Mouse (Mus musculus): ENCODE results near the gene Hhatl. TPM values are rescaled to one million over a fixed set of nuclear protein-coding genes. Genes with fewer than 3 reads are reported as not detected.
A peak's percentile ranks its signal among the peaks of the same experiment; 100 is the strongest.

Gene Hhatl
- 0.05 TPM in 1 of 2 replicates, not detected in the other for polyA plus RNA-seq (2012; rRNA removed)
- not detected in 2 replicates for polyA plus RNA-seq (2014; fragmentation: Nextera tagmentation; extraction: Ambion mirVana)

GRCm38 (mm10) chr9:121791757-121792521 lies at the start of gene Hhatl:
TSS of gene Hhatl (minus strand) at chr9:121792507.
- Histone ChIP-seq H3K9ac (replicated peaks) (no peak within 1 kb of the TSS), H3K27ac (no peak within 1 kb of the TSS), H3K4me3 (ENCODE audit: insufficient read depth in 1 of 2, low read depth in 2 of 2, low read length in 2 of 2) (no peak within 1 kb of the TSS), H3K9me3 (ENCODE audit: control insufficient read depth, low read length) (no peaks in the 10 kb centered on the region), H3K4me2 (ENCODE audit: low read depth) (no peak within 1 kb of the TSS), H3K36me3 (replicated peaks; ENCODE audit: control insufficient read depth, insufficient read depth, low read depth) (no peaks in the 10 kb centered on the region), H3K27me3 (ENCODE audit: control insufficient read depth, insufficient read depth, low read length) (no peaks in the 10 kb centered on the region), H3K4me1 (replicated peaks; ENCODE audit: control insufficient read depth in 2 of 2, insufficient read depth in 2 of 2, low read length in 1 of 2) (no peaks in the 10 kb centered on the region)
- ATAC-seq (ENCODE audit: insufficient read depth), result no peak
- no peak for TF ChIP-seq EP300 (IDR thresholded peaks at IDR 0.05; ENCODE audit: low read depth)
- TF ChIP-seq CTCF (IDR thresholded peaks at IDR 0.05; ENCODE audit: low read depth), result no peak
- DNase-seq (ENCODE audit: low read depth in 3 of 3, low spot score in 3 of 3), result no peak
- 49% methylated on average over 24 of the region's 24 CpGs for WGBS (ENCODE audit: insufficient replicate concordance)

GRCm38 (mm10) chr9:121839622-121839965 lies 47.3 kb upstream of the Hhatl start:
- Histone ChIP-seq H3K4me3 (ENCODE audit: insufficient read depth in 1 of 2, low read depth in 2 of 2, low read length in 2 of 2) (peak overlapping the region in 1 of 2 experiments; percentile 19; a peak in 1 of 4 replicates), H3K4me2 (ENCODE audit: low read depth) (peak overlapping the region; percentile 58), H3K27ac (no peak overlapping the region), H3K9me3 (ENCODE audit: control insufficient read depth, low read length) (no peaks in the 10 kb centered on the region), H3K27me3 (ENCODE audit: control insufficient read depth, insufficient read depth, low read length) (peaks cover 8% of the 10 kb centered on the region; the same call in 1 of the 2 replicates), H3K9ac (replicated peaks) (no peak overlapping the region), H3K36me3 (replicated peaks; ENCODE audit: control insufficient read depth, insufficient read depth, low read depth) (no peaks in the 10 kb centered on the region), H3K4me1 (replicated peaks; ENCODE audit: control insufficient read depth in 2 of 2, insufficient read depth in 2 of 2, low read length in 1 of 2) (no peaks in the 10 kb centered on the region)
- DNase-seq (ENCODE audit: low read depth in 3 of 3, low spot score in 3 of 3) (no peak), ATAC-seq (ENCODE audit: insufficient read depth) (peak; percentile 31; the same call in 1 of the 2 replicates)
- 30% methylated on average over 7 of the region's 7 CpGs for WGBS (ENCODE audit: insufficient replicate concordance)
- TF ChIP-seq EP300 (IDR thresholded peaks at IDR 0.05; ENCODE audit: low read depth) (no peak), CTCF (IDR thresholded peaks at IDR 0.05; ENCODE audit: low read depth) (no peak)

- no peaks in the 10 kb centered on the region for H3K36me3 ChIP-seq (replicated peaks; ENCODE audit: control insufficient read depth, insufficient read depth, low read depth)
- no peak within 1 kb of the TSS for H3K27ac ChIP-seq
- TF ChIP-seq CTCF (IDR thresholded peaks at IDR 0.05; ENCODE audit: low read depth) (no peak), EP300 (IDR thresholded peaks at IDR 0.05; ENCODE audit: low read depth) (no peak)
- H3K4me2 ChIP-seq (ENCODE audit: low read depth), result peak within 1 kb of the TSS; percentile 58
- H3K27me3 ChIP-seq (ENCODE audit: control insufficient read depth, insufficient read depth, low read length), result peaks cover 8% of the 10 kb centered on the region; the same call in 1 of the 2 replicates
- H3K9ac ChIP-seq (replicated peaks), result no peak within 1 kb of the TSS
- DNase-seq (ENCODE audit: low read depth in 3 of 3, low spot score in 3 of 3) (no peak), ATAC-seq (ENCODE audit: insufficient read depth) (peak; percentile 50; the same call in 1 of the 2 replicates)
- H3K9me3 ChIP-seq (ENCODE audit: control insufficient read depth, low read length), result no peaks in the 10 kb centered on the region
- peak within 1 kb of the TSS; percentile 7 to 19; a peak in 3 of 4 replicates for H3K4me3 ChIP-seq (ENCODE audit: insufficient read depth in 1 of 2, low read depth in 2 of 2, low read length in 2 of 2)
- no peaks in the 10 kb centered on the region for H3K4me1 ChIP-seq (replicated peaks; ENCODE audit: control insufficient read depth in 2 of 2, insufficient read depth in 2 of 2, low read length in 1 of 2)
- 6% methylated on average over 61 of the region's 61 CpGs for WGBS (ENCODE audit: insufficient replicate concordance)
Observed at GRCm38 (mm10) chr9:121838829-121839621, 46.7 kb upstream of the Hhatl start, which contains the start of gene Ccdc13. TSS of gene Ccdc13 (minus strand) at chr9:121839461.

GRCm38 (mm10) chr9:121838008-121838407 lies 45.7 kb upstream of the Hhatl start:
- no peak for DNase-seq (ENCODE audit: low read depth in 3 of 3, low spot score in 3 of 3)
- no peaks in the 10 kb centered on the region for H3K9me3 ChIP-seq (ENCODE audit: control insufficient read depth, low read length)
- no peak overlapping the region for H3K27ac ChIP-seq
- peaks cover 8% of the 10 kb centered on the region; the same call in 1 of the 2 replicates for H3K27me3 ChIP-seq (ENCODE audit: control insufficient read depth, insufficient read depth, low read length)
- 62% methylated on average over 6 of the region's 6 CpGs for WGBS (ENCODE audit: insufficient replicate concordance)
- ATAC-seq (ENCODE audit: insufficient read depth), result no peak
- no peaks in the 10 kb centered on the region for H3K4me1 ChIP-seq (replicated peaks; ENCODE audit: control insufficient read depth in 2 of 2, insufficient read depth in 2 of 2, low read length in 1 of 2)
- H3K4me3 ChIP-seq (ENCODE audit: insufficient read depth in 1 of 2, low read depth in 2 of 2, low read length in 2 of 2), result no peak overlapping the region
- TF ChIP-seq CTCF (IDR thresholded peaks at IDR 0.05; ENCODE audit: low read depth), result no peak
- no peak for TF ChIP-seq EP300 (IDR thresholded peaks at IDR 0.05; ENCODE audit: low read depth)
- H3K36me3 ChIP-seq (replicated peaks; ENCODE audit: control insufficient read depth, insufficient read depth, low read depth), result no peaks in the 10 kb centered on the region
- no peak overlapping the region for H3K4me2 ChIP-seq (ENCODE audit: low read depth)
- H3K9ac ChIP-seq (replicated peaks), result no peak overlapping the region

- Histone ChIP-seq H3K36me3 (replicated peaks; ENCODE audit: control insufficient read depth, insufficient read depth, low read depth) (no peaks in the 10 kb centered on the region), H3K4me1 (replicated peaks; ENCODE audit: control insufficient read depth in 2 of 2, insufficient read depth in 2 of 2, low read length in 1 of 2) (no peaks in the 10 kb centered on the region), H3K27me3 (ENCODE audit: control insufficient read depth, insufficient read depth, low read length) (no peaks in the 10 kb centered on the region), H3K27ac (no peak overlapping the region), H3K9ac (replicated peaks) (no peak overlapping the region), H3K4me3 (ENCODE audit: insufficient read depth in 1 of 2, low read depth in 2 of 2, low read length in 2 of 2) (no peak overlapping the region), H3K9me3 (ENCODE audit: control insufficient read depth, low read length) (no peaks in the 10 kb centered on the region), H3K4me2 (ENCODE audit: low read depth) (no peak overlapping the region)
- TF ChIP-seq CTCF (IDR thresholded peaks at IDR 0.05; ENCODE audit: low read depth) (no peak), EP300 (IDR thresholded peaks at IDR 0.05; ENCODE audit: low read depth) (no peak)
- ATAC-seq (ENCODE audit: insufficient read depth) (no peak), DNase-seq (ENCODE audit: low read depth in 3 of 3, low spot score in 3 of 3) (no peak)
- WGBS (ENCODE audit: insufficient replicate concordance), result 71% methylated on average over 11 of the region's 11 CpGs
Observed at GRCm38 (mm10) chr9:121833825-121834224, 41.5 kb upstream of the Hhatl start.
